In the genomic region with DNA sequence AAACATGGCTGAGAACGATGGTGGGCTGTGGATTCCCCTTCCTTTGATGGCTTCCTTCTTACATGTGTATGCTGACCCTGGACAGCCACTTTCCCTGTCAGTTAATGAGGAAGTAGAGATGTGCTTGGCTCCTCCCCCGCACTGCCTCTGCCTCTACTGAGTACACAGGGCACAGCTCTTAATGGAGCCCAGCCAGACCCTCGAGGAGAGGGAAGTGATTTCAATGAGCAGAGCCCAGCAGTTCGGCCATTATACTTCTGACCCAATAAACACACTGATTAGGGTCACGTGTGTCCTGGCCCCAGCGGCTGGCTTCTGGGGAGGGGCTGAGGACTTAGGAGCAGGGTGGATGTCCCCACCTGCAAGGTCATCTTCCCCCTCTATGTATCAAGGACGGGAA, we compare ENCODE assay signal across 9 mouse cellular contexts. TPM values are rescaled to one million over a fixed set of nuclear protein-coding genes. Genes with fewer than 3 reads are reported as not detected.
A peak's percentile ranks its signal among the peaks of the same experiment; 100 is the strongest.
DNase-seq lines count a peak whose midpoint lies in the region; ATAC-seq and TF ChIP-seq lines count a peak whose summit lies in the region.
"Had no signal": no experiment of that assay in that cellular context is flagged by ENCODE, and none has a peak within 500 bp of the region (broad histone marks: within the 10 kb centered on the region; RNA-seq: fewer than 3 reads in every experiment).

No protein-coding gene starts in this region.

- 0 out of 2 replicates have a peak, but pooled peaks have one; percentile 9 for ATAC-seq in intestine, embryonic 14.5 days (replicated peaks; ENCODE audit: low FRiP score, low TSS enrichment, low read depth)
- no peak for ATAC-seq in intestine, postnatal 0 days
- ATAC-seq in hindbrain, embryonic 13.5 days (ENCODE audit: low FRiP score), result 0 out of 2 replicates have a peak, but pooled peaks have one; percentile 23
- ATAC-seq in midbrain, embryonic 14.5 days (ENCODE audit: low FRiP score, low TSS enrichment), result 0 out of 2 replicates have a peak, but pooled peaks have one; percentile 25

- no peak for TF ChIP-seq CTCF in intestine, postnatal 0 days (IDR thresholded peaks at IDR 0.05; ENCODE audit: low read depth)

- 32% methylated on average over 7 of the region's 7 CpGs for WGBS in intestine, embryonic 14.5 days
- 31% methylated on average over 7 of the region's 7 CpGs for WGBS in intestine, postnatal 0 days
- WGBS in hindbrain, embryonic 13.5 days, result 43% methylated on average over 7 of the region's 7 CpGs
- 35% methylated on average over 7 of the region's 7 CpGs for WGBS in midbrain, embryonic 14.5 days

- no peak overlapping the region for H3K4me3 ChIP-seq in intestine, embryonic 14.5 days (ENCODE audit: low read depth, low read length)
- H3K4me3 ChIP-seq in intestine, postnatal 0 days (ENCODE audit: low read depth, low read length), result no peak overlapping the region
- no peak overlapping the region for H3K4me3 ChIP-seq in hindbrain, embryonic 13.5 days
- no peak overlapping the region for H3K4me3 ChIP-seq in midbrain, embryonic 14.5 days (replicated peaks; ENCODE audit: low read depth, low read length)

- no peak overlapping the region for H3K9ac ChIP-seq in intestine, embryonic 14.5 days (ENCODE audit: low read length)
- no peak overlapping the region for H3K9ac ChIP-seq in intestine, postnatal 0 days (ENCODE audit: low read depth, low read length)
- no peak overlapping the region for H3K9ac ChIP-seq in hindbrain, embryonic 13.5 days
- H3K9ac ChIP-seq in midbrain, embryonic 14.5 days (replicated peaks; ENCODE audit: low read length), result no peak overlapping the region; the same call in 1 of the 2 replicates

- H3K36me3 ChIP-seq in intestine, embryonic 14.5 days (ENCODE audit: control insufficient read depth, insufficient read depth, low read length), result peaks cover 15% of the 10 kb centered on the region
- peaks cover 8% of the 10 kb centered on the region; the same call in 1 of the 2 replicates for H3K36me3 ChIP-seq in intestine, postnatal 0 days (ENCODE audit: control insufficient read depth, insufficient read depth)
- H3K36me3 ChIP-seq in hindbrain, embryonic 13.5 days, result peaks cover 21% of the 10 kb centered on the region
- peaks cover 13% of the 10 kb centered on the region for H3K36me3 ChIP-seq in midbrain, embryonic 14.5 days (ENCODE audit: control insufficient read depth, insufficient read depth, low read length)

- no peak overlapping the region for H3K27ac ChIP-seq in intestine, embryonic 14.5 days (ENCODE audit: low read depth)
- H3K27ac ChIP-seq in intestine, postnatal 0 days (ENCODE audit: low read depth, low read length), result no peak overlapping the region
- H3K27ac ChIP-seq in hindbrain, embryonic 13.5 days, result 0 out of 2 replicates have a peak overlapping the region, but pooled peaks have one; percentile 78
- H3K27ac ChIP-seq in midbrain, embryonic 14.5 days (replicated peaks; ENCODE audit: low read depth, low read length), result peak overlapping the region; percentile 71

- no peaks in the 10 kb centered on the region for H3K27me3 ChIP-seq in intestine, embryonic 14.5 days (replicated peaks; ENCODE audit: control insufficient read depth, insufficient read depth, low read length)
- H3K27me3 ChIP-seq in intestine, postnatal 0 days (replicated peaks; ENCODE audit: control insufficient read depth, insufficient read depth, low read length), result no peaks in the 10 kb centered on the region
- peaks cover under 1% of the 10 kb centered on the region; the same call in 1 of the 2 replicates for H3K27me3 ChIP-seq in hindbrain, embryonic 13.5 days
- H3K27me3 ChIP-seq in midbrain, embryonic 14.5 days (ENCODE audit: control insufficient read depth, insufficient read depth, low read length), result no peaks in the 10 kb centered on the region
- H3K27me3 ChIP-seq: CH12.LX had no signal

- DNase-seq in intestine, embryonic 14.5 days (ENCODE audit: low spot score), result no peak
- DNase-seq in ZHBTc4 (ENCODE audit: low read depth, low spot score), result peak; percentile 54
- no peak for DNase-seq in midbrain, embryonic 14.5 days
- no peak for DNase-seq in kidney, postnatal 14 days
- DNase-seq in thymus, postnatal 0 days (ENCODE audit: low spot score), result no peak
- no peak for DNase-seq in adrenal gland, adult 18-20 months (ENCODE audit: low spot score in 2 of 2)

- no peaks in the 10 kb centered on the region for H3K9me3 ChIP-seq in intestine, embryonic 14.5 days (ENCODE audit: control insufficient read depth, low read length)
- H3K9me3 ChIP-seq in intestine, postnatal 0 days (ENCODE audit: control insufficient read depth), result no peaks in the 10 kb centered on the region
- no peaks in the 10 kb centered on the region for H3K9me3 ChIP-seq in hindbrain, embryonic 13.5 days
- no peaks in the 10 kb centered on the region for H3K9me3 ChIP-seq in midbrain, embryonic 14.5 days (ENCODE audit: control insufficient read depth, low read length)

- no peak overlapping the region for H3K4me2 ChIP-seq in intestine, embryonic 14.5 days (ENCODE audit: low read length)
- no peak overlapping the region for H3K4me2 ChIP-seq in intestine, postnatal 0 days (replicated peaks; ENCODE audit: low read depth)
- H3K4me2 ChIP-seq in hindbrain, embryonic 13.5 days, result no peak overlapping the region
- no peak overlapping the region for H3K4me2 ChIP-seq in midbrain, embryonic 14.5 days (ENCODE audit: low read length)

- H3K4me1 ChIP-seq in intestine, embryonic 14.5 days (replicated peaks; ENCODE audit: control insufficient read depth, insufficient read depth, low read length), result 0 out of 2 replicates have a peak, but pooled peaks cover 8% of the 10 kb centered on the region
- no peaks in the 10 kb centered on the region for H3K4me1 ChIP-seq in intestine, postnatal 0 days (replicated peaks; ENCODE audit: control insufficient read depth, insufficient read depth, low read length)
- peaks cover 41% of the 10 kb centered on the region for H3K4me1 ChIP-seq in hindbrain, embryonic 13.5 days (replicated peaks)
- peaks cover 29% of the 10 kb centered on the region for H3K4me1 ChIP-seq in midbrain, embryonic 14.5 days (ENCODE audit: control insufficient read depth, insufficient read depth, low read length)

RNA-seq across cellular contexts. Expression of a gene that starts 7.8 kb away (rescaled TPM):
- polyA plus RNA-seq in intestine, embryonic 14.5 days (2014; fragmentation: Nextera tagmentation; extraction: Ambion mirVana), result 12.9 and 14.6 TPM in 2 replicates
- polyA plus RNA-seq in intestine, postnatal 0 days (2015; fragmentation: Nextera tagmentation; extraction: Ambion mirVana), result 2.7 and 3.3 TPM in 2 replicates
- 18.9 and 20.2 TPM in 2 replicates for polyA plus RNA-seq in hindbrain, embryonic 13.5 days (2015; fragmentation: Nextera tagmentation; extraction: Ambion mirVana)
- polyA plus RNA-seq in midbrain, embryonic 14.5 days (2014; fragmentation: Nextera tagmentation; extraction: Ambion mirVana), result 27.6 and 32.6 TPM in 2 replicates
- 2.8 and 3.0 TPM in 2 replicates for polyA plus RNA-seq in thymus, postnatal 0 days (2015; fragmentation: Nextera tagmentation; extraction: Ambion mirVana)
- total RNA-seq in adrenal gland, adult 18-20 months (2021), result under 1 TPM; 0.33 to 0.35 TPM

RNA-seq across cellular contexts. Expression of a gene that starts 18.3 kb away (rescaled TPM):
- 165 and 170 TPM in 2 replicates for polyA plus RNA-seq in intestine, embryonic 14.5 days (2014; fragmentation: Nextera tagmentation; extraction: Ambion mirVana)
- 53.7 and 59.1 TPM in 2 replicates for polyA plus RNA-seq in intestine, postnatal 0 days (2015; fragmentation: Nextera tagmentation; extraction: Ambion mirVana)
- 106 and 114 TPM in 2 replicates for polyA plus RNA-seq in hindbrain, embryonic 13.5 days (2015; fragmentation: Nextera tagmentation; extraction: Ambion mirVana)
- polyA plus RNA-seq in midbrain, embryonic 14.5 days (2014; fragmentation: Nextera tagmentation; extraction: Ambion mirVana), result 112 and 114 TPM in 2 replicates
- polyA plus RNA-seq in thymus, postnatal 0 days (2015; fragmentation: Nextera tagmentation; extraction: Ambion mirVana), result 118 and 133 TPM in 2 replicates
- 10 to 100 TPM; 21.3 to 22.4 TPM for total RNA-seq in adrenal gland, adult 18-20 months (2021)

RNA-seq across cellular contexts. Expression of a gene that starts 22.9 kb away (rescaled TPM):
- 72.4 and 77.4 TPM in 2 replicates for polyA plus RNA-seq in intestine, embryonic 14.5 days (2014; fragmentation: Nextera tagmentation; extraction: Ambion mirVana)
- polyA plus RNA-seq in intestine, postnatal 0 days (2015; fragmentation: Nextera tagmentation; extraction: Ambion mirVana), result 111 and 116 TPM in 2 replicates
- polyA plus RNA-seq in hindbrain, embryonic 13.5 days (2015; fragmentation: Nextera tagmentation; extraction: Ambion mirVana), result 108 and 111 TPM in 2 replicates
- 117 and 122 TPM in 2 replicates for polyA plus RNA-seq in midbrain, embryonic 14.5 days (2014; fragmentation: Nextera tagmentation; extraction: Ambion mirVana)
- polyA plus RNA-seq in thymus, postnatal 0 days (2015; fragmentation: Nextera tagmentation; extraction: Ambion mirVana), result 92.2 and 95.2 TPM in 2 replicates
- total RNA-seq in adrenal gland, adult 18-20 months (2021), result 100 to 1,000 TPM; 111 to 147 TPM

Comparison
In these comparisons a context has a peak if more than half of its experiments do, and no peak if none do; other contexts are left out.
1. H3K27ac ChIP-seq: peak in hindbrain, embryonic 13.5 days (single experiment) and midbrain, embryonic 14.5 days (single experiment); none in intestine, embryonic 14.5 days (single experiment) and intestine, postnatal 0 days (single experiment).